Mouse (Mus musculus) kidney, embryonic 16.5 days (tissue): ENCODE data around the gene Psat1. TPM values are rescaled to one million over a fixed set of nuclear protein-coding genes. Genes with fewer than 3 reads are reported as not detected.
A peak's percentile ranks its signal among the peaks of the same experiment; 100 is the strongest.

Source experiments
- ATAC-seq: fragments of 200-750 bp; cut with Nextera tagmentation; 2 replicates; pipeline ENCODE4 v1.8.0; 2017; ENCODE audit warnings: moderate TSS enrichment; ENCODE audit not compliant: low FRiP score, low TSS enrichment
- H3K27ac ChIP-seq: fragments of 300-500 bp; sonication (generic); 2 replicates; pipeline ENCODE4 v1.5.1; 2014; ENCODE audit warnings: low read length
- H3K27me3 ChIP-seq: fragments of 300-500 bp; sonication (generic); 2 replicates; pipeline ENCODE4 v1.6.1; 2014; ENCODE audit warnings: low read length, control low read depth, mixed read lengths; ENCODE audit not compliant: insufficient read depth
- H3K36me3 ChIP-seq: fragments of 300-500 bp; sonication (generic); 2 replicates; pipeline ENCODE4 v1.6.1; 2014; ENCODE audit warnings: low read length, control low read depth, mixed read lengths; ENCODE audit not compliant: insufficient read depth
- H3K4me1 ChIP-seq: fragments of 300-500 bp; sonication (generic); 2 replicates; pipeline ENCODE4 v1.6.1; 2014; ENCODE audit warnings: low read length, control low read depth, mixed read lengths; ENCODE audit not compliant: insufficient read depth
- H3K4me2 ChIP-seq: fragments of 300-500 bp; sonication (generic); replicated peaks from 2 replicates; pipeline ENCODE4 v1.6.1; 2014; ENCODE audit warnings: low read depth, low read length
- H3K4me3 ChIP-seq: fragments of 300-500 bp; sonication (generic); 2 replicates; pipeline ENCODE4 v1.5.1; 2014; ENCODE audit warnings: mild to moderate bottlenecking, low read length
- H3K9ac ChIP-seq: fragments of 300-500 bp; sonication (generic); replicated peaks from 2 replicates; pipeline ENCODE4 v1.6.1; 2014; ENCODE audit warnings: low read length
- H3K9me3 ChIP-seq: fragments of 300-500 bp; sonication (generic); 2 replicates; pipeline ENCODE4 v1.6.1; 2016; ENCODE audit warnings: low read length, control low read depth
- WGBS: fragments of 180-500 bp; shearing (Covaris S2); extraction: QIAGEN DNeasy Blood & Tissue Kit; methylation state at CpG from one replicate; pipeline ENCODE4 v1.1.7; 2014; 5-methylcytosine and 5-hydroxymethylcytosine counted together
- polyA plus RNA-seq: library from polyadenylated mRNA; unstranded; fragments of >200 nt; fragmentation: Nextera tagmentation; extraction: Ambion mirVana; gene quantifications from 2 replicates; pipeline ENCODE4 v1.2.1, GENCODE M21; 2015

The Psat1 gene
- polyA plus RNA-seq, 1 experiment from 2014 or later = 86.9 TPM

- Histone ChIP-seq H3K36me3 (0 out of 2 replicates have a peak, but pooled peaks cover 3% of the 10 kb centered on the region), H3K9ac (peak overlapping the region; percentile 67), H3K9me3 (no peaks in the 10 kb centered on the region), H3K4me3 (peak overlapping the region; percentile 62), H3K27me3 (no peaks in the 10 kb centered on the region), H3K4me1 (peaks cover 18% of the 10 kb centered on the region), H3K4me2 (peak overlapping the region; percentile 82), H3K27ac (peak overlapping the region; percentile 85)
- 14% methylated on average over 4 of the region's 4 CpGs for WGBS
- peak; percentile 61; the same call in 1 of the 2 replicates for ATAC-seq
These were observed 21.5 kb downstream of the Psat1 start for GRCm38 (mm10) chr19:15925719-15926045.

DNA sequence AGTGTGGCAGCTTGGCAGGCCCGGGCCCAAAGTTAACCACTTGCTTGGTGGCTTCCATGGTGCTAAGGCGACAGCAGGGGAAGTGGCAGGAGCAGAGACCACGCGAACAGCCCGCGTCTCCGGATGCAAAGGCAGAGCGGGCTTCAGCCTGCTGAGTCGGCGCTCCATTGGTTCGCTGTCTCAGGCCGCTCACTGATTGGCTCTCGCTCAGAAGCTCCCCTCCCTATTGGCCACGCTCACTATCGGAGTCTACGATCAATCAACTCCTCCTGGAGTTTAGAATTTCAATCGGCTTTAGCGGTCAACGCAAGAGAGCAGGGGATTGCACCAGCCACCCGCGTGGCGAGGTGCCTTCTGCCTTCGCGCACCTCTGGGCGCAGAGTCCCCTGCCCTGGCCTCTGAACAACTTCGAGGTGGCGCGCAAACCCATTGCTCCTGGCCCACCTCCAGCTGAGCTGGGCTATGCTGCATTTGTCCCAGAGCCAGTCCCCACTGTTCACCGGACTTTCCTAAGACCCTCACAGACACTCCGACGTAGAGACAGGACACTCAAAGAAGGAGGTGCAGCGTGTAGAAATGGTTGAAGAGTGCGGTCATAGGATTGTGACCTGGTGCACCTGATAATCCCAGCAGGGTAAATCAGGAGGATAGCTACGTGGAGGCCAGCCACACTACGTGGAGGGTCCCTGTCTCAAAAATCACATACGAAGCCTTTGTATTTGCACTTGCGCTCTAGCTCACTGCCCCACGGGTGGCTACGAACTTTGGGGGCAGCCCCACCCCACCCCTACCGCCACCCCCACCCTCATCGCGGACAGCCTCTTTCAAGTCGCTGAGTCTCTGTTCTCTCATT is 22.0 kb downstream of the Psat1 start:
- Histone ChIP-seq H3K9me3 (no peaks in the 10 kb centered on the region), H3K4me3 (peak overlapping the region; percentile 62), H3K9ac (peak overlapping the region; percentile 67), H3K27ac (peak overlapping the region; percentile 85), H3K4me2 (peak overlapping the region; percentile 82), H3K27me3 (no peaks in the 10 kb centered on the region), H3K4me1 (peaks cover 18% of the 10 kb centered on the region), H3K36me3 (0 out of 2 replicates have a peak, but pooled peaks cover 4% of the 10 kb centered on the region)
- WGBS = 2% methylated on average over 43 of the region's 43 CpGs
- peak; percentile 99 for ATAC-seq

GRCm38 (mm10) chr19:15924181-15924865 is 22.8 kb downstream of the Psat1 start:
- peak overlapping the region; percentile 62 for H3K4me3 ChIP-seq
- WGBS = under 1% methylated on average over 46 of the region's 46 CpGs
- peak; percentile 62 for ATAC-seq
- peaks cover 8% of the 10 kb centered on the region; the same call in 1 of the 2 replicates for H3K36me3 ChIP-seq
- peaks cover 18% of the 10 kb centered on the region for H3K4me1 ChIP-seq
- H3K9me3 ChIP-seq = no peaks in the 10 kb centered on the region
- peak overlapping the region; percentile 65 for H3K27ac ChIP-seq
- no peaks in the 10 kb centered on the region for H3K27me3 ChIP-seq
- H3K9ac ChIP-seq = peak overlapping the region; percentile 61
- peak overlapping the region; percentile 82 for H3K4me2 ChIP-seq

DNA sequence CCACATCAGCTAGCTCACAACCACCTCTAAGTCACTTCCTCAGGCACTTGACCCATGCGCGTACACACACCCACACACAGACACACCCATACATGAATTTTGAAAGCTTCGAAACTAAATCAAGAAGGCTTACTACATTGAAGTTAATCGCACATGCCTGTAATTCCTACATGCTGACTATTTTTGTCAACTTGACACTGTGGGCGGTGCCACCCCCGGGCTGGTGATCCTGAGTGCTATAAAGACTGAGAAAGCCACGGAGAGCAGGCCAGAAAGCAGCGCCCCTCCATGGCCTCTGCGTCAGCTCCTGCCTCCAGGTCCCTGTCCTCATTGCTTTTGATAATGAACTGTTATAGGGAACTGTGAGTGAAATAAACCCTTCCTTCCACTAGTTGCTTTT is 23.7 kb downstream of the Psat1 start:
- H3K4me3 ChIP-seq = peak overlapping the region; percentile 62
- no peak for ATAC-seq
- H3K4me1 ChIP-seq = peaks cover 18% of the 10 kb centered on the region
- peaks cover 15% of the 10 kb centered on the region; the same call in 1 of the 2 replicates for H3K36me3 ChIP-seq
- no peaks in the 10 kb centered on the region for H3K9me3 ChIP-seq
- no peak overlapping the region for H3K27ac ChIP-seq
- H3K27me3 ChIP-seq = no peaks in the 10 kb centered on the region
- peak overlapping the region; percentile 82 for H3K4me2 ChIP-seq
- WGBS = 18% methylated on average over 9 of the region's 9 CpGs
- H3K9ac ChIP-seq = peak overlapping the region; percentile 61; the same call in 1 of the 2 replicates

DNA sequence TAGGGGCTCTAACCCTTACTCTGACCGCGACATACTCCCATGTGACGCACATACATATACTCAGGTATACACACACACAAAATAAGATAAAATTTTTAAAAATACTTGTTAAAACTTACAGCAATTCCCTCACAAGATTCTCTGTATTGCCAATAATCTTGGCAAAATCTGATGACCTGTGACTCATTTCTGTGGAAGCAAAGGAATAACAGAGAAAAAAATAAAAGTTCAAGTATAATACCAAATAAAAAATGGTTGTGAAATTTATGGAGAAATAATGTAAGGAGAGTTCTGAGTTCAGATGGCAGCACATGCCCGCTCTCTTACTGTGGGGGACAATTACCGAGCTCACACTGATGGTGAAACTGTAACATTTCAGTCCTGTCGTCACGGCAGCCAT is 27.8 kb downstream of the Psat1 start:
- H3K36me3 ChIP-seq = peaks cover 38% of the 10 kb centered on the region; the same call in 1 of the 2 replicates
- H3K27ac ChIP-seq = no peak overlapping the region
- no peaks in the 10 kb centered on the region for H3K27me3 ChIP-seq
- no peak overlapping the region for H3K4me3 ChIP-seq
- 94% methylated on average over 7 of the region's 7 CpGs for WGBS
- ATAC-seq = no peak
- no peak overlapping the region for H3K4me2 ChIP-seq
- no peaks in the 10 kb centered on the region for H3K9me3 ChIP-seq
- no peak overlapping the region for H3K9ac ChIP-seq
- H3K4me1 ChIP-seq = peaks cover 9% of the 10 kb centered on the region

- Histone ChIP-seq H3K27me3 (no peaks in the 10 kb centered on the region), H3K4me2 (no peak overlapping the region), H3K9me3 (no peaks in the 10 kb centered on the region), H3K36me3 (peaks cover 45% of the 10 kb centered on the region), H3K9ac (no peak overlapping the region), H3K4me3 (no peak overlapping the region), H3K4me1 (peaks cover 3% of the 10 kb centered on the region), H3K27ac (no peak overlapping the region)
- WGBS = 92% methylated on average over 7 of the region's 7 CpGs
- ATAC-seq = no peak
These were observed 29.0 kb downstream of the Psat1 start for GRCm38 (mm10) chr19:15918111-15918510.

GRCm38 (mm10) chr19:15913249-15913997 is 33.7 kb downstream of the Psat1 start:
- WGBS = 94% methylated on average over 9 of the region's 9 CpGs
- Histone ChIP-seq H3K27ac (no peak overlapping the region), H3K4me2 (no peak overlapping the region), H3K4me3 (no peak overlapping the region), H3K27me3 (no peaks in the 10 kb centered on the region), H3K36me3 (peaks cover 38% of the 10 kb centered on the region), H3K4me1 (no peaks in the 10 kb centered on the region), H3K9me3 (no peaks in the 10 kb centered on the region), H3K9ac (no peak overlapping the region)
- no peak for ATAC-seq

- ATAC-seq = no peak
- no peak overlapping the region for H3K27ac ChIP-seq
- H3K27me3 ChIP-seq = no peaks in the 10 kb centered on the region
- H3K9me3 ChIP-seq = no peaks in the 10 kb centered on the region
- H3K4me3 ChIP-seq = no peak overlapping the region
- WGBS = 92% methylated on average over 5 of the region's 5 CpGs
- no peaks in the 10 kb centered on the region for H3K4me1 ChIP-seq
- peaks cover 28% of the 10 kb centered on the region for H3K36me3 ChIP-seq
- H3K9ac ChIP-seq = no peak overlapping the region
- no peak overlapping the region for H3K4me2 ChIP-seq
These were observed 35.7 kb downstream of the Psat1 start for GRCm38 (mm10) chr19:15911441-15911840.

- Histone ChIP-seq H3K4me1 (no peaks in the 10 kb centered on the region), H3K9ac (no peak overlapping the region), H3K4me2 (no peak overlapping the region), H3K9me3 (no peaks in the 10 kb centered on the region), H3K27ac (no peak overlapping the region), H3K27me3 (no peaks in the 10 kb centered on the region), H3K4me3 (no peak overlapping the region), H3K36me3 (peaks cover 31% of the 10 kb centered on the region)
- 79% methylated on average over 3 of the region's 3 CpGs for WGBS
- no peak for ATAC-seq
These were observed 36.1 kb downstream of the Psat1 start for GRCm38 (mm10) chr19:15910987-15911386.
